Mouse (Mus musculus): Measurements from ENCODE around the gene Ippk.

- no peak for TF ChIP-seq CTCF (conservative IDR thresholded peaks at IDR 0.05; ENCODE audit: low read length)
- no peak for TF ChIP-seq POU5F1 (IDR thresholded peaks at IDR 0.05; ENCODE audit: borderline replicate concordance, low read length)
Observed at GRCm38 (mm10) chr13:49426736-49427135, 5.7 kb downstream of the Ippk start.

Data from E14TG2a.4 (cell line).